Mouse (Mus musculus): ENCODE measurements at regions not wholly inside any gene's neighbourhood (a gene's known extent, or its start where the extent isn't known, plus 50 kb on each side); places are given as distances from the start of the nearest gene placed in this dataset.

DNA sequence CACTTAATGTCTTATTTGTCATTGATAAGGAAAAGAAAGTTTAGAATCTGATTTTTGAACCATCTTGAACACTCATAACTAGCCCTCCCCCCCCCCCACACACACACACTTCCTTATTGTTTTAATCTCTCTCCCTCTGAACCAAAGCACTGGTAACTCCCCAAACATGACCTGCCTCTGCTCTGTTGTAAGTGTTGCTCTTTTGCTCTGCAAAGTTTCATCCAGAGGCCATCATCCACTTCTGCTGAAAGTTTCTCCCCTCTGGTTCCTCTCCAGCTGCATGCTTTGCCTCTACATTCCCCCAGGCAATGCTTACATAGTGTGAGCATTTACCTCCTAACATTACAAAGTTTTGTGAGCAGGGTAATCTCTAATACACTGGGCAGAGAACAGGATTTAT lies 418.1 kb downstream of the Sorl1 start:
- TF ChIP-seq CTCF (IDR thresholded peaks at IDR 0.05; ENCODE audit: insufficient read depth, low read depth, low read length): no peak
- no peak for TF ChIP-seq POLR2A (IDR thresholded peaks at IDR 0.05; ENCODE audit: insufficient read depth, low read depth, low read length)
